Mouse (Mus musculus) NIH3T3 (cell line): ENCODE results near the gene Dync2h1.

Source experiments
- DNase-seq: peaks from one replicate; pipeline ENCODE4 v3.0.0-alpha.2; 2012; ENCODE audit warnings: low read depth

Dync2h1 gene

GRCm38 (mm10) chr9:7015600-7015999 lies 168.6 kb downstream of the Dync2h1 start:
- no peak for DNase-seq

GRCm38 (mm10) chr9:7014733-7015132 lies 169.5 kb downstream of the Dync2h1 start:
- no peak for DNase-seq

- no peak for DNase-seq
Observed at GRCm38 (mm10) chr9:7009785-7010184, 174.5 kb downstream of the Dync2h1 start.

GRCm38 (mm10) chr9:6994865-6995264 lies 189.4 kb downstream of the Dync2h1 start:
- no peak for DNase-seq

GRCm38 (mm10) chr9:6994275-6994674 lies 190.0 kb downstream of the Dync2h1 start:
- no peak for DNase-seq

- no peak for DNase-seq
Observed at GRCm38 (mm10) chr9:6988893-6989685, 195.2 kb downstream of the Dync2h1 start.

GRCm38 (mm10) chr9:6986161-6986560 lies 198.1 kb downstream of the Dync2h1 start:
- no peak for DNase-seq

GRCm38 (mm10) chr9:6969171-6969570 lies 215.1 kb downstream of the Dync2h1 start:
- no peak for DNase-seq

- no peak for DNase-seq
Observed at GRCm38 (mm10) chr9:6965006-6965405, 219.2 kb downstream of the Dync2h1 start.

- peak; percentile 49 for DNase-seq
Observed at GRCm38 (mm10) chr9:6958311-6958710, 225.9 kb downstream of the Dync2h1 start.

GRCm38 (mm10) chr9:6927399-6928035 lies 256.7 kb downstream of the Dync2h1 start:
- no peak for DNase-seq

- DNase-seq = no peak
Observed at GRCm38 (mm10) chr9:6913471-6913870, 270.8 kb downstream of the Dync2h1 start.

- DNase-seq = peak; percentile 4
Observed at GRCm38 (mm10) chr9:6910537-6910936, 273.7 kb downstream of the Dync2h1 start.

- DNase-seq = no peak
Observed at GRCm38 (mm10) chr9:6901620-6902019, 282.6 kb downstream of the Dync2h1 start.

- no peak for DNase-seq
Observed at GRCm38 (mm10) chr9:6891331-6891730, 292.9 kb downstream of the Dync2h1 start.

GRCm38 (mm10) chr9:6881187-6881984 lies 302.9 kb downstream of the Dync2h1 start:
- DNase-seq = no peak
